Mouse (Mus musculus): Measurements from ENCODE around the gene Hoxa4. TPM values are rescaled to one million over a fixed set of nuclear protein-coding genes. Genes with fewer than 3 reads are reported as not detected.

Hoxa4 gene
- polyA plus RNA-seq, 1 experiment from 2014 or later = 0.29 TPM

DNA sequence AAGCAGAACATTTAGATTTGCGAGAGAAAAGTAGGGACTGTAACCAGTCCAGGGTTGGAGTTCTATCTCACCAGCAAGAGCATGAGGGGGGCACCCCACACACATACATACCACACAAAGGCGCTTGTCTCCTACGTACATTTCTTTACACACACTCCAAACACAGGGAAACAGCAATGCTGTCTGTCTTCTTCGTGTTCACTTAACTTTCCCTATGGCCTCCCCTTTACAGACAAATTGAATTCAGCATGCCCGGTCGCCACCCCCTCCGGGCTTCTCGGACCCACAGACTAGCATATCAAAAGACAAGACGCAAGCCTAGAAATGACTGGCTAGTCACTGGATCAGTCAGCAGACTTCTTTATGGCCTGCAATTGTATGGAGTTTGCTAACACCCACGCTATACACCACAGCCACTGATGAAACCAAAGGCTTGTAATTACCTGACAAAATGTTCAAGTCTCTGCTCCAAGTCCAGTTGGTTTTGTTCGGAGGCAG, 11.3 kb downstream of the Hoxa4 start:
- no peaks in the 10 kb centered on the region for H3K36me3 ChIP-seq
- 9% methylated on average over 11 of the region's 11 CpGs for WGBS
- H3K4me1 ChIP-seq = no peaks in the 10 kb centered on the region
- H3K4me3 ChIP-seq (replicated peaks) = no peak overlapping the region
- H3K9me3 ChIP-seq (replicated peaks) = no peaks in the 10 kb centered on the region
- peaks cover 100% of the 10 kb centered on the region for H3K27me3 ChIP-seq
- H3K4me2 ChIP-seq (replicated peaks) = no peak overlapping the region
- no peak overlapping the region for H3K9ac ChIP-seq
- H3K27ac ChIP-seq (replicated peaks) = no peak overlapping the region
- no peak for ATAC-seq (ENCODE audit: insufficient number of reproducible peaks, low FRiP score, low TSS enrichment, low read depth)

DNA sequence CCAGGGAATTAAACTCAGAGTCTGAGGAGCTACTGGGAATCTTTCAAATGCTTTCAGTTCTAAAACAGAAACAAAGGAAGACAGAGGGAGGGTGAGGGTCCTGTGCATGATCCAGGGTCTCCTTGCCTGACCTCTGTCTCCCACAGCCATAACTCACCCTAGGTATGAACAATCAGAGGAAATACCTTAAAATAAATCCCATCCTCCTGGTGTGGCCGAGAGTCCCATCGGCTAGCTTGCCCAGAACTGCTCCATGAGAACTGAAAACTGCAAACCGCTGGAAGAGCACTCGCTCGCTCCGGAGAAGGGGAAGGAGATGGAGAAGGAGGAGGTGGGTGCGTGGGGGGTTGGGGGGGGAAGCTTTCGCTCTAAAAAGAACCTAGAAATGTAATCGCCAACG, 11.9 kb downstream of the Hoxa4 start:
- peaks cover 100% of the 10 kb centered on the region for H3K27me3 ChIP-seq
- H3K4me1 ChIP-seq = no peaks in the 10 kb centered on the region
- no peak for ATAC-seq (ENCODE audit: insufficient number of reproducible peaks, low FRiP score, low TSS enrichment, low read depth)
- H3K9me3 ChIP-seq (replicated peaks) = no peaks in the 10 kb centered on the region
- no peak overlapping the region for H3K4me3 ChIP-seq (replicated peaks)
- H3K4me2 ChIP-seq (replicated peaks) = no peak overlapping the region
- no peak overlapping the region for H3K27ac ChIP-seq (replicated peaks)
- H3K36me3 ChIP-seq = no peaks in the 10 kb centered on the region
- WGBS = 3% methylated on average over 10 of the region's 10 CpGs
- no peak overlapping the region for H3K9ac ChIP-seq

- WGBS = 5% methylated on average over 4 of the region's 4 CpGs
- Histone ChIP-seq H3K4me2 (replicated peaks) (no peak overlapping the region), H3K36me3 (no peaks in the 10 kb centered on the region), H3K4me1 (no peaks in the 10 kb centered on the region), H3K4me3 (replicated peaks) (no peak overlapping the region), H3K9ac (no peak overlapping the region), H3K9me3 (replicated peaks) (no peaks in the 10 kb centered on the region), H3K27ac (replicated peaks) (no peak overlapping the region), H3K27me3 (peaks cover 99% of the 10 kb centered on the region)
- no peak for ATAC-seq (ENCODE audit: insufficient number of reproducible peaks, low FRiP score, low TSS enrichment, low read depth)
Observed at GRCm38 (mm10) chr6:52178918-52179665, 12.5 kb downstream of the Hoxa4 start.

- Histone ChIP-seq H3K4me3 (replicated peaks) (no peak overlapping the region), H3K9me3 (replicated peaks) (no peaks in the 10 kb centered on the region), H3K4me1 (peaks cover 1% of the 10 kb centered on the region; the same call in 1 of the 2 replicates), H3K36me3 (no peaks in the 10 kb centered on the region), H3K9ac (no peak overlapping the region), H3K4me2 (replicated peaks) (no peak overlapping the region), H3K27ac (replicated peaks) (no peak overlapping the region), H3K27me3 (peaks cover 99% of the 10 kb centered on the region)
- ATAC-seq (ENCODE audit: insufficient number of reproducible peaks, low FRiP score, low TSS enrichment, low read depth) = no peak
- 3% methylated on average over 9 of the region's 9 CpGs for WGBS
Observed at GRCm38 (mm10) chr6:52177806-52178205, 13.7 kb downstream of the Hoxa4 start.

DNA sequence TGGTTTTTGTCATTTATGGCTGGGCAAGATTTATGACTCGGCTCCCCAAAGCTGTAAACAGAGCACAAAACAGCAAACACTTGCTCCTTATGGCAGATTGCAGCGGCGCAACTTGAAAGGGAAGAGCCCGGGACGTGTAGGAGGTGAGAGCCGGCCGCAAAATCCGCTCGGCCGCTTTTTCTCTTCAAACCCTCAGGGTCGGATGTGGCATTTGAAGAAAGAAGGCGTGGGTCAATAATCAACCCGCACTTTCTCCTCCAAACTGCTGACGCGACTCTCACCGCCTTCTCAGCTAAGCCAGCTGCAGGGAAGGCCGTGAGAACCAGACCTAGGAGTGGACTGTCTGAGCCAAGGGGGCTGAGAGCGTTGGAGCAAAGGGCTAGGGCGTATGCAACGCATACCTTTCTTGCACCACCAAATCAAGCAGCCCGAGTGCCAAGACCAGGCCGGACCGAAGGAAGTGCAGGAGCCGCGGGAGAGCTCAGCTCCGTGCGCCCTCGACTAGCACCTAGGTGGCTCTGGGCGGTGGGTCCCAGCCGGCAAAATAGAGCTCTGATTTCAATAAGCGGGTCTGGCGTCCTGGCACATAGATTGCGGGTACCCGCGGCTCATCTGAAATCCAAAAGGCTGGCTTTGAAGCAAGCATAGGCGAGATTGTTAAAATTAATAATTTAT, 14.4 kb downstream of the Hoxa4 start, which contains the start of gene 5730596B20Rik:
Gene 5730596B20Rik (plus strand): TSS at position 438 of the 675 bp plus-strand sequence.
- WGBS = 2% methylated on average over 36 of the region's 36 CpGs
- no peak within 1 kb of the TSS for H3K4me2 ChIP-seq (replicated peaks)
- H3K36me3 ChIP-seq = no peaks in the 10 kb centered on the region
- no peaks in the 10 kb centered on the region for H3K9me3 ChIP-seq (replicated peaks)
- no peak within 1 kb of the TSS for H3K4me3 ChIP-seq (replicated peaks)
- ATAC-seq (ENCODE audit: insufficient number of reproducible peaks, low FRiP score, low TSS enrichment, low read depth) = no peak
- no peak within 1 kb of the TSS for H3K27ac ChIP-seq (replicated peaks)
- H3K9ac ChIP-seq = no peak within 1 kb of the TSS
- peaks cover 7% of the 10 kb centered on the region for H3K4me1 ChIP-seq
- H3K27me3 ChIP-seq = peaks cover 99% of the 10 kb centered on the region

DNA sequence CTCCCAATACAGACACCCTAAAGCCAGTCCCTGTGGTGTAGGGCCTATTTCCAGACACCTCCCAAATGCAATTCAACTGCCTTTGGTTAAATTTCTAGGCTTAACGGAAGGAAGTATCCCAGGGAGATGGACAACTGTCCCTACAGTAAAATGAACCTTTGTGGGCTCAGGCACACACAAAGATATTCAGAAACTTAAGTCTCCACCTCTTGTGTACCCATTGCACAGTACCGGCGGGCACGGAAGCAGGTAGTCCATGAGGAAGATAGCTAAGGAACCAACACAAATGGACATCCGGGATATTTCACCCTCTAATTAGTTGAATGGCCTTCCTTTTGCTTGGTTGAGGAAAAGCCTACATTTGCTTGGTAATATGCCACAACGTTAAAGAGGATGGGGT, 15.2 kb downstream of the Hoxa4 start:
- peaks cover 8% of the 10 kb centered on the region for H3K4me1 ChIP-seq
- ATAC-seq (ENCODE audit: insufficient number of reproducible peaks, low FRiP score, low TSS enrichment, low read depth) = no peak
- 3% methylated on average over 6 of the region's 6 CpGs for WGBS
- no peak overlapping the region for H3K4me2 ChIP-seq (replicated peaks)
- no peaks in the 10 kb centered on the region for H3K9me3 ChIP-seq (replicated peaks)
- H3K9ac ChIP-seq = no peak overlapping the region
- no peaks in the 10 kb centered on the region for H3K36me3 ChIP-seq
- no peak overlapping the region for H3K4me3 ChIP-seq (replicated peaks)
- peaks cover 99% of the 10 kb centered on the region for H3K27me3 ChIP-seq
- no peak overlapping the region for H3K27ac ChIP-seq (replicated peaks)

DNA sequence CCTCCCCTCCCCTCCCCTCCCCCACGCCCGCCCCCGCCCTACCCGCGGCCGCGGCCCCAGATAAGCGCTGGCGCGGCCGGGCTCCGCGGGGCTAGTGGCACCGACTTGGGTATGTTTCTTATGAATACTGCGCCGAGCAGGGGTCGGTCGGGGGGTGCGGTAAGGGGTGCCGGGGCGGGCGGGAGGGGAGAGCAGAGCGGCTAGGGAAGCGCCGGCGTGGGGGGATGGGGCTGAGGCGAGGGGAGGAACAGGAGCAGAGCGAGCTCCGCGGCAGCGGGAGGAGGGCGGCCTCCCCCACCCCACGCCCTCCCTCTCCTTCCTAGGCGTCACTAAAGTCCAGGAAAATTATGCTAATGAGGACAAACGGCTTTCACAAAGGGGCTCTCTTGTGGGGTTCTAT, 15.7 kb downstream of the Hoxa4 start:
- H3K36me3 ChIP-seq = no peaks in the 10 kb centered on the region
- WGBS = 2% methylated on average over 20 of the region's 35 CpGs
- peaks cover 8% of the 10 kb centered on the region for H3K4me1 ChIP-seq
- peaks cover 99% of the 10 kb centered on the region for H3K27me3 ChIP-seq
- no peak overlapping the region for H3K9ac ChIP-seq
- ATAC-seq (ENCODE audit: insufficient number of reproducible peaks, low FRiP score, low TSS enrichment, low read depth) = no peak
- no peak overlapping the region for H3K27ac ChIP-seq (replicated peaks)
- H3K4me3 ChIP-seq (replicated peaks) = peak overlapping the region; percentile 16
- H3K4me2 ChIP-seq (replicated peaks) = no peak overlapping the region
- no peaks in the 10 kb centered on the region for H3K9me3 ChIP-seq (replicated peaks)

- ATAC-seq (ENCODE audit: insufficient number of reproducible peaks, low FRiP score, low TSS enrichment, low read depth) = no peak
- no peak overlapping the region for H3K27ac ChIP-seq (replicated peaks)
- 1% methylated on average over 41 of the region's 41 CpGs for WGBS
- no peaks in the 10 kb centered on the region for H3K9me3 ChIP-seq (replicated peaks)
- no peak overlapping the region for H3K9ac ChIP-seq
- H3K4me2 ChIP-seq (replicated peaks) = no peak overlapping the region
- peaks cover 99% of the 10 kb centered on the region for H3K27me3 ChIP-seq
- no peaks in the 10 kb centered on the region for H3K36me3 ChIP-seq
- peak overlapping the region; percentile 16 for H3K4me3 ChIP-seq (replicated peaks)
- peaks cover 8% of the 10 kb centered on the region for H3K4me1 ChIP-seq
Observed at GRCm38 (mm10) chr6:52174968-52175751, 16.4 kb downstream of the Hoxa4 start.

DNA sequence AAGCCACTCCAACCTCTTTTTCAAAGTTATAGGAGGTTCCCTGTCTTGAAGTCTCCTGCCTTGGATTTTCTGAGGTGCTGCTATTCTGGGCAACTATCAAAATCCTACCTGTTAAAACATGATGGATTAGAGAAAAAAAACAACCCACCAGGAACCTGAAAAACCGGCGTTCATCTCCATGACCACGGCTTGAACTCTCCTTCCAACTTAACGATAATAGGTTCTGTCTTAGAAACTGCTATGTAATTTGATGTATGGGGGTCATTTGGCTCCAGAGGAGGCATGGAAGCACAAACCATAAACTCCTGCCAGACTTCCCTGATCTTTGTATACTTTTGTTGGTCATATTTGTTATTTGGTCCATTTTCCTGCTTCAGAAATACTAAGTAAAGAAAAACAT, 17.9 kb downstream of the Hoxa4 start:
- ATAC-seq (ENCODE audit: insufficient number of reproducible peaks, low FRiP score, low TSS enrichment, low read depth) = no peak
- Histone ChIP-seq H3K9ac (no peak overlapping the region), H3K4me3 (replicated peaks) (no peak overlapping the region), H3K4me2 (replicated peaks) (no peak overlapping the region), H3K27ac (replicated peaks) (no peak overlapping the region), H3K36me3 (no peaks in the 10 kb centered on the region), H3K27me3 (peaks cover 96% of the 10 kb centered on the region), H3K4me1 (peaks cover 11% of the 10 kb centered on the region), H3K9me3 (replicated peaks) (no peaks in the 10 kb centered on the region)
- WGBS = 3% methylated on average over 4 of the region's 4 CpGs

DNA sequence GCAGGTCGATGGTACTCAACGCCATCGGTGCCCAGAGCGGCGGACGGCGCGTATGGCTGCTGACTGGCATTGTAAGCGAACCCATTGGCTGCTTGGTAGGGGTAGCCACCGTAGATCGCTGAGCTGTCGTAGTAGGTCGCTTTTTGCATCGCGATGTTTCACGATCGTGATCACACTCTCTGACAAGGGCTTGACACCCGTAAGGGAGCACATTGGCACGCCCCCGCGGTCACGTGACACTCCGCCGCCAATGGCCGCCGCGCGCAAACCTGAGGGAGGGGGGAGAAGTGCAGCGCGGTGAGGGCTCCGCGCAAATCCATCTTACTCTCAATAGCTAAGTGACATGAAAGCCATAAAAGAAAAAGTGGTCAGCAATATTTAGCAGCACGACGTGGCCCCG, 19.1 kb downstream of the Hoxa4 start:
- Histone ChIP-seq H3K4me3 (replicated peaks) (peak overlapping the region; percentile 25), H3K4me2 (replicated peaks) (peak overlapping the region; percentile 37), H3K4me1 (peaks cover 11% of the 10 kb centered on the region), H3K27ac (replicated peaks) (no peak overlapping the region), H3K27me3 (peaks cover 96% of the 10 kb centered on the region), H3K9ac (no peak overlapping the region), H3K36me3 (no peaks in the 10 kb centered on the region), H3K9me3 (replicated peaks) (no peaks in the 10 kb centered on the region)
- WGBS = under 1% methylated on average over 35 of the region's 35 CpGs
- ATAC-seq (ENCODE audit: insufficient number of reproducible peaks, low FRiP score, low TSS enrichment, low read depth) = peak; percentile 54; the same call in 1 of the 2 replicates

DNA sequence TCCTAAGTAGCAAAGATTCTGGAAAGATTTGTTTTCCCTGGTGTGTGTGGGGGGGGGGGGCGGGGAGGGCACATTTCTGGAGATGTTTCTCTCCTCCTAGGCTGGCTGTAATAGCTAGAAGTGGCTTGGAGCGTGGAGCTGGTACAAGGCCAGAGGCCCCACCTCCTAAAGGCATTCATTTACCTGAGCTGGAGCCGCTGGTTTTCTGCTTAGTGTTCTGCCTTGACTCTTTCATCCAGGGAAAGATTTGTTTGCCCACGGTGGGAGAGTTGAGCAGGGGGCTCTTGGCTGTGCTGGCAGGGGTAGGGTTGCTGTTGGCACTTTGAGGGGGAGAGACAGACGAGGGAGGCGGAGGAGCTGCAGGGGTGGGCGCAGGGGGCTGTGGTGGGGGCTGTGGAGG, 19.6 kb downstream of the Hoxa4 start:
- no peak overlapping the region for H3K9ac ChIP-seq
- WGBS = 8% methylated on average over 7 of the region's 7 CpGs
- H3K9me3 ChIP-seq (replicated peaks) = no peaks in the 10 kb centered on the region
- no peak overlapping the region for H3K27ac ChIP-seq (replicated peaks)
- peak overlapping the region; percentile 37; the same call in 1 of the 2 replicates for H3K4me2 ChIP-seq (replicated peaks)
- H3K36me3 ChIP-seq = no peaks in the 10 kb centered on the region
- H3K4me3 ChIP-seq (replicated peaks) = peak overlapping the region; percentile 25; the same call in 1 of the 2 replicates
- H3K27me3 ChIP-seq = peaks cover 96% of the 10 kb centered on the region
- H3K4me1 ChIP-seq = peaks cover 11% of the 10 kb centered on the region
- ATAC-seq (ENCODE audit: insufficient number of reproducible peaks, low FRiP score, low TSS enrichment, low read depth) = no peak; the same call in 1 of the 2 replicates
